Mouse (Mus musculus) bone marrow, adult 2 months (tissue): ENCODE data around the gene Fras1. TPM values are rescaled to one million over a fixed set of nuclear protein-coding genes. Genes with fewer than 3 reads are reported as not detected.

ENCODE experiments used
- H3K27ac ChIP-seq: fragments of 200-500 bp; 2 replicates; pipeline ENCODE4 v1.5.1; 2012; ENCODE audit warnings: low read depth, mild to moderate bottlenecking, control low read depth, inconsistent platforms, low read length; ENCODE audit not compliant: control insufficient read depth, poor library complexity, insufficient read depth
- H3K4me1 ChIP-seq: fragments of 200-500 bp; 2 replicates; pipeline ENCODE4 v1.6.1; 2011; ENCODE audit warnings: low read length; ENCODE audit not compliant: control insufficient read depth, insufficient read depth
- H3K4me3 ChIP-seq: fragments of 200-500 bp; replicated peaks from 2 replicates; pipeline ENCODE3; 2011; ENCODE audit warnings: mild to moderate bottlenecking, low read depth, low read length, control low read depth; ENCODE audit not compliant: control insufficient read depth
- CTCF ChIP-seq: fragments of 200-500 bp; IDR thresholded peaks from 2 replicates; pipeline ENCODE4 v1.5.1; 2011; ENCODE audit warnings: low read length, control low read depth; ENCODE audit not compliant: control insufficient read depth, insufficient read depth
- POLR2A ChIP-seq: fragments of 200-500 bp; IDR thresholded peaks from 2 replicates; pipeline ENCODE4 v1.6.1; 2011; ENCODE audit warnings: low read depth, mild to moderate bottlenecking, control low read depth, low read length, borderline replicate concordance; ENCODE audit not compliant: control insufficient read depth
- WGBS: fragments of 180-500 bp; shearing (Covaris S2); methylation state at CpG from one replicate; pipeline ENCODE4 v1.1.7; 2018; 5-methylcytosine and 5-hydroxymethylcytosine counted together
- polyA plus RNA-seq: library from polyadenylated mRNA; stranded (reverse); fragments of >200 nt; gene quantifications from 2 replicates; pipeline ENCODE4 v1.2.4, GENCODE M21; 2011; ENCODE audit warnings: low replicate concordance; ENCODE audit not compliant: missing spikeins, insufficient read depth, insufficient read length

Fras1 gene
- polyA plus RNA-seq, 1 experiment: not detected

DNA sequence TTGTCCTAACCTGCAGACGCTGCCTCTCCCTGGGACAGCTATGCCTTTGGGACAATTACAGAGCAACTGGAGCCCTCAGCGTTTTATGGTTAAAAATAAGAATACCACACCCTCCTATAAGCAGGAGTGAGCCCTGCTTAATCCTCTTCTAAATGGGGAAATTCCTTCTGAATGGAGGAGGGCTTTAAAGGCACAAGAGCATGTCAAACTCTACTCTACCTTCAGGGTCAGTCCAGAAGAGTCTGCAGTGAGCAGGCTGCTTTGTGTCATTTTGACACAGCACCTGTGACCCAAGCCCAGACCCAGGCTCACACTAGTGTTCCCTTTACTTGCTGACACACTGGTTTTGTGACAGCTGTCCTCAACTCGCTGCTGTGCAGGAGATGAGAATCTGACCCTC lies 307.3 kb downstream of the Fras1 start:
- no peak overlapping the region for H3K27ac ChIP-seq
- no peak overlapping the region for H3K4me3 ChIP-seq
- WGBS: 59% methylated on average over 3 of the region's 3 CpGs
- TF ChIP-seq CTCF: no peak
- no peak for TF ChIP-seq POLR2A
- no peaks in the 10 kb centered on the region for H3K4me1 ChIP-seq

GRCm38 (mm10) chr5:96682777-96683176 lies 309.0 kb downstream of the Fras1 start:
- Histone ChIP-seq H3K27ac (no peak overlapping the region), H3K4me3 (no peak overlapping the region), H3K4me1 (no peaks in the 10 kb centered on the region)
- 81% methylated on average over 2 of the region's 2 CpGs for WGBS
- TF ChIP-seq CTCF (no peak), POLR2A (no peak)

- Histone ChIP-seq H3K27ac (no peak overlapping the region), H3K4me3 (no peak overlapping the region), H3K4me1 (no peaks in the 10 kb centered on the region)
- 79% methylated on average over 2 of the region's 2 CpGs for WGBS
- TF ChIP-seq POLR2A: no peak
- no peak for TF ChIP-seq CTCF
Measured at GRCm38 (mm10) chr5:96688885-96689284, 315.1 kb downstream of the Fras1 start.

GRCm38 (mm10) chr5:96698972-96699371 lies 325.2 kb downstream of the Fras1 start:
- H3K27ac ChIP-seq: no peak overlapping the region
- no peak overlapping the region for H3K4me3 ChIP-seq
- no peak for TF ChIP-seq CTCF
- no peak for TF ChIP-seq POLR2A
- 79% methylated on average over 8 of the region's 8 CpGs for WGBS
- H3K4me1 ChIP-seq: no peaks in the 10 kb centered on the region

DNA sequence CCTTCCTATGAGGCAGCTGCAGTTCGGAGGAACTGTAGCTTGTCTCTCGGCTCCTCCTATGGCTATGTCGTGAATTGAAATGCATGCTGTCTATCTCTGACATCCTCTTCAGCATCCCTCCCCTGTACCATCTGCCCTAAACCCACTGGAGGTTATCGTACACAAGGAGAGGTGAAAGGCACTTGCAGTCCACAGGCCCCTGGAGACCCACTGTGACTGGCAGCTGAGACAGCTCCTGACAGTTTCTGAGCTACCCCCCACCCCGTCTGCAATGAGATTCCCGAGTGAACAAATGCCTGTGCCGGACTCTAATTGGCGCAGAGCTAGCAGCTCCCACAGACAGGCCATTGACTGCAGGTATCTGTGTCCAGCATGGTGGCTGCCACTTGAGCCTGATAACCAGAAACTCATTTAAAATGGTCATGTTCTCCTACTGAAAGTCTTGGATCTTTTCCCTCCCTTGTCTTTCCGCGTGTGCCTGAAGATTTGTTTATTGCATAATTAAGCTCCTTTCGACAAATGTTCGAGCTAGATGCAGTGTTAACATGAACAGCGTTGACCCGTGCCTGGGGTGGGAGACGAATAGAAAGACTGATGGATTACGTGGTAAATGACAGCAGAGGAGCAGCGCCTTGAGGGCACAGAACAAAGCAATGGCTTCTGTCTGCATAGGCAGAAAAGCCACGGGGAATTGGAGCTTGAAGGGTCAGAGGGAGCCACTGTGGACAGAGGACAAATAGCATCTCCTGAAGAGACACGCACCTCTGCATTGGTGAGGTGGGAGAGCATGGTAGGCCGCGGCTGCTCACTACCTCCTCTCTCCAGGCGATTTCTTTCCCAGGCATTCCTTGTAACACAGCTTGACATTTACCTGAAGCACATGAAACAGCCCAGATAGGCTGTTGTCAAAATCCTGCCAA lies 329.2 kb downstream of the Fras1 start:
- no peak for TF ChIP-seq POLR2A
- TF ChIP-seq CTCF: no peak
- no peaks in the 10 kb centered on the region for H3K4me1 ChIP-seq
- no peak overlapping the region for H3K27ac ChIP-seq
- no peak overlapping the region for H3K4me3 ChIP-seq
- WGBS: 79% methylated on average over 22 of the region's 22 CpGs

DNA sequence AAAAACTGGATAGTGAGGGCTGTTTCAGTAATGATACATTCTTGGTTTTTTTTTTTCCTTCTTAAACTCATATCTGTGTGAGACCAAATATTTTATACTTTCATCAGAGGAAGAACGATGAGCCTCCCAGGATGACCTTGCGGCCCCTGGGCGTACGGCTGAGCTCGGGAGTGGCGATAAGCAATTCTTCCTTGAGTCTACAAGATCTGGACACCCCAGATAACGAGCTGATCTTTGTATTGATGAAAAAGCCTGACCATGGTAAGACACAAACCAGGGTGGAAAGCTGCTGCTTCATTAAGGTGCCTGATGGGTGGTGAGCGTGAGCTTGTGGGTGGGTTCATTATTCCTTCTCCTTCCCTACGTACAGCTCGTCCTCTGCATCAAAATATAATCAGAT lies 334.8 kb downstream of the Fras1 start:
- TF ChIP-seq POLR2A (no peak), CTCF (no peak)
- 81% methylated on average over 10 of the region's 10 CpGs for WGBS
- H3K27ac ChIP-seq: no peak overlapping the region
- H3K4me3 ChIP-seq: no peak overlapping the region
- H3K4me1 ChIP-seq: no peaks in the 10 kb centered on the region

- no peak overlapping the region for H3K4me3 ChIP-seq
Measured at GRCm38 (mm10) chr5:96712089-96712684, 338.4 kb downstream of the Fras1 start.

GRCm38 (mm10) chr5:96712799-96713198 lies 339.0 kb downstream of the Fras1 start:
- Histone ChIP-seq H3K4me1 (no peaks in the 10 kb centered on the region), H3K27ac (no peak overlapping the region), H3K4me3 (no peak overlapping the region)
- 75% methylated on average over 4 of the region's 4 CpGs for WGBS
- no peak for TF ChIP-seq POLR2A
- no peak for TF ChIP-seq CTCF

More at GRCm38 (mm10) chr5:96712089-96712684, 338.4 kb downstream of the Fras1 start:
- TF ChIP-seq CTCF: no peak
- TF ChIP-seq POLR2A: no peak
- H3K27ac ChIP-seq: no peak overlapping the region
- H3K4me1 ChIP-seq: no peaks in the 10 kb centered on the region
- 70% methylated on average over 12 of the region's 12 CpGs for WGBS
